17 mouse cellular contexts compared by ENCODE assay signal in genomic region chr2:14988451-14988850, GRCm38 (mm10).
"Had no signal": no experiment of that assay in that cellular context is flagged by ENCODE, and none has a peak within 500 bp of the region (broad histone marks: within the 10 kb centered on the region; RNA-seq: fewer than 3 reads in every experiment).

No protein-coding gene starts in this region.

- H3K4me3 ChIP-seq: layer of hippocampus, adult 2 months; liver, embryonic 13.5 days; midbrain, embryonic 12.5 days; midbrain, embryonic 15.5 days; neural tube, embryonic 13.5 days; stomach, embryonic 15.5 days had no signal

- H3K27me3 ChIP-seq: liver, embryonic 13.5 days; midbrain, embryonic 12.5 days; midbrain, embryonic 15.5 days; neural tube, embryonic 13.5 days; stomach, embryonic 15.5 days had no signal

- H3K4me1 ChIP-seq: liver, embryonic 13.5 days; midbrain, embryonic 12.5 days; midbrain, embryonic 15.5 days; neural tube, embryonic 13.5 days; stomach, embryonic 15.5 days had no signal

- ATAC-seq: intestine, embryonic 16.5 days; midbrain, embryonic 15.5 days had no signal

- H3K4me2 ChIP-seq: liver, embryonic 13.5 days; midbrain, embryonic 12.5 days; midbrain, embryonic 15.5 days; neural tube, embryonic 13.5 days; stomach, embryonic 15.5 days had no signal

- H3K9ac ChIP-seq: liver, embryonic 13.5 days; midbrain, embryonic 12.5 days; midbrain, embryonic 15.5 days; neural tube, embryonic 13.5 days; stomach, embryonic 15.5 days had no signal

- H3K9me3 ChIP-seq: liver, embryonic 13.5 days; midbrain, embryonic 12.5 days; midbrain, embryonic 15.5 days; neural tube, embryonic 13.5 days; stomach, embryonic 15.5 days had no signal

- DNase-seq: kidney, adult 2 months; kidney, postnatal 25 days; layer of hippocampus, adult 9-11 months; liver, embryonic 13.5 days; lung, adult 2 months; lung, postnatal 14 days; retina, postnatal 1 day; right cerebral cortex, postnatal 25 days; spleen, adult 18-20 months had no signal

- H3K36me3 ChIP-seq: liver, embryonic 13.5 days; midbrain, embryonic 15.5 days; stomach, embryonic 15.5 days had no signal

- H3K27ac ChIP-seq: kidney, postnatal 0 days; layer of hippocampus, adult 2 months; liver, embryonic 13.5 days; macrophage; midbrain, embryonic 12.5 days; midbrain, embryonic 15.5 days; neural tube, embryonic 13.5 days; stomach, embryonic 15.5 days had no signal
